Mouse (Mus musculus): Measurements from ENCODE around the gene Abraxas2. TPM values are rescaled to one million over a fixed set of nuclear protein-coding genes. Genes with fewer than 3 reads are reported as not detected.
A peak's percentile ranks its signal among the peaks of the same experiment; 100 is the strongest.

The Abraxas2 gene
- total RNA-seq, 2 experiments from 2014 or later, result 7.2 to 14.6 TPM

- peak; percentile 97 for ATAC-seq (replicated peaks; ENCODE audit: low FRiP score, poor library complexity, severe bottlenecking)
These were observed 6.7 kb upstream of the Abraxas2 start, which contains the start of gene Eef1akmt2 for GRCm38 (mm10) chr7:132852173-132852844. Gene Eef1akmt2, minus strand, starts transcription at chr7:132852673.

DNA sequence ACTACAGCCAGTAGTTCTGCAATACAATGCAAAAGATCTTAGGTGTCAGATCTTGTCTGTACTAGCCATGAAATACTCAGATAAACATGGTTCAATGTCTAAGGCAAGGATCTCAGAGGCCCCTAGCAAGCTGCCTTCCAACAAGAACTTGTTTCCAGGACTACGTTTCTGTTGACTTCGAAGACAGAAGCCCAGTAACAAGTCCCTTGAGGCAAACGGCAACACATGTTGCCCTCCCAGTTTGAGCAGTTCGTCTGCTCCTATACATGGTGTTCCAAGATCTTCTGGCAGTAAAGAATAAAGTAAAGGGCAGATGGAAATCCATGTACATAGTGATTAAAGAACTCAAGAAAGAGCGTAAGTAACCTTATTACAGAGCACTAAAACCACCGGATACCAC lies 5.7 kb upstream of the Abraxas2 start:
- no peak for ATAC-seq (replicated peaks; ENCODE audit: low FRiP score, poor library complexity, severe bottlenecking)

DNA sequence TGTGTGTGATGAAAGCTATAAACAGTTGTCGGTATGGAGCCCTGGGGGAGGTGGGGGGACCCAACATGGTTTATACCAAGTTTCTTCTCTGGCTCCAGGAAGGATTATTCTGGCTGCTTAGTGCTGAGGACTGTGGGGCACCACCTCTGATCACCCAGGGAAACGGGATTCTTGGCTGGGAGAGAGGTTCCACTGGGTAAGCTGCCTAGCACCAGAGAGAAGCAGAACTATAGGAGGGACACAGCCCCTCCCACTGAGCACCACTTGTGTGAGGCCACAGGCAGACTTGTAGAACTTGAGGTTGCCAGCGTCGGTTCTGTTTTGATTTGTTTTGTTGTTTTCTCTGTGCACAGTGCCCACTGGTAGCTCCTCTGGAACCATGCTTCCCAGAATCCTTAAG lies 5.1 kb upstream of the Abraxas2 start:
- no peak for ATAC-seq (replicated peaks; ENCODE audit: low FRiP score, poor library complexity, severe bottlenecking)

DNA sequence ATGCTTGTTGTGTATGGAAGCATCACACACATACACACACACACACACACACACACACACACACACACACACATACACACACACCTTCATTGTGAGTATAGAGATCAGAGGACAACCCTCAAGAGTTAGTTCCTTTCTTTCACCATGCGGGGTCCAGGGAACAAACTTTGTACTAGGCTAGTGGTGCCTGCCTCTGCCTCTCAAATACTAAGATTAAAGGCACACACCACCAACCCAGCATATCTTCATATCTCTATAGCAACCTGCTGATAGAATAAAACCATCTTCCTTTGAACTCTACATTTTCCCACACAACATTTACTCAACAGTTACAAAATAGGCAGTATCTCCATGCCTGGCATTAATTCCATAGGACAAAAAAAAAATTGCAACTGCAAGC lies 2.9 kb upstream of the Abraxas2 start:
- no peak for ATAC-seq (replicated peaks; ENCODE audit: low FRiP score, poor library complexity, severe bottlenecking)

DNA sequence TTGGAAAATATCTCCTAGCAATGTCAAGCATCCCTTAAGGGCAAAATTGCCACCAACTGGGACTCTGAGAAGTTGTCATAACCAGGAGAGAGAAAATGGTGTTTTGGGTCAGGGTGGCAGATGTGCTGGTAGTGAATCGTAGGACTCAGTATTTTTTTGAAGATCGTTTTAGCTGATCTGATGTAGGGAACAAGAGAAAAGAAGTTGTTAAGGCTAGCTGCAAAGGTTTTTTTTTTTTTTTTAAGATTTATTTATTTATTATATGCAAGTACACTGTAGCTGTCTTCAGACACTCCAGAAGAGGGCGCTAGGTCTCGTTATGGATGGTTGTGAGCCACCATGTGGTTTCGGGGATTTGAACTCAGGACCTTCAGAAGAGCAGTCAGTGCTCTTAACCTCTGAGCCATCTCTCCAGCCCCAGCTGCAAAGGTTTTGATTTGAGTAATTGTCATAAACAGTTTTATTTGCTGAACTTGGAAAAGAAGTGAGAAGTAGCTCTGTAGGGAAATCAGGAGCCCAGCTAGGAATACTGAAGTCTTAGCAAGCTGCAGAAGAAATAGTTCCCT lies 899 bp upstream of the Abraxas2 start:
- ATAC-seq (replicated peaks; ENCODE audit: low FRiP score, poor library complexity, severe bottlenecking), result no peak

DNA sequence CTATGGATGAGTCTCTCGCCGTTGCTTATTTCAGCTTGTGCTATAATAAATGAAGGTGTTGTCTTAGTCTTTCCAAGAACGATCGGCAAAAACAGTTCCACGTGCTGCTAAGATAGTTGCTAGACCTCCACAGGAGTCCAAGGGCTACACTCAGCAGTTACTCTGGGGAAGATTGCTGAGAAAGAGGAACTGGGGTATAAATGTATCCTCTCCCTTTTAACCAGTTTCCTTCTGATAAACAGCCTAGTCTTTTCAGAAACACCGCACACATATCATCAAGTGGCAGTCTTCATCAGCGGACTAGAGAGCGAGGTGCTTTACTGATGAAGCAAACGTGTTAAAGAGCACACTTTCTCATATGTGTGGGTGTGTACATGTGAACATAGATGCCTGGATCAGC lies 7.3 kb downstream of the Abraxas2 start:
- no peak for ATAC-seq (replicated peaks; ENCODE audit: low FRiP score, poor library complexity, severe bottlenecking)

GRCm38 (mm10) chr7:132873043-132873442 lies 14.0 kb downstream of the Abraxas2 start:
- no peak for ATAC-seq (replicated peaks; ENCODE audit: low FRiP score, poor library complexity, severe bottlenecking)

GRCm38 (mm10) chr7:132875391-132876086 lies 16.5 kb downstream of the Abraxas2 start:
- no peak for ATAC-seq (replicated peaks; ENCODE audit: low FRiP score, poor library complexity, severe bottlenecking)

- ATAC-seq (replicated peaks; ENCODE audit: low FRiP score, poor library complexity, severe bottlenecking), result no peak
These were observed 21.3 kb downstream of the Abraxas2 start for GRCm38 (mm10) chr7:132880276-132880675.

GRCm38 (mm10) chr7:132882343-132882742 lies 23.3 kb downstream of the Abraxas2 start:
- ATAC-seq (replicated peaks; ENCODE audit: low FRiP score, poor library complexity, severe bottlenecking), result peak; percentile 51; the same call in 1 of the 2 replicates

GRCm38 (mm10) chr7:132884031-132884430 lies 25.0 kb downstream of the Abraxas2 start:
- ATAC-seq (replicated peaks; ENCODE audit: low FRiP score, poor library complexity, severe bottlenecking), result no peak

- no peak for ATAC-seq (replicated peaks; ENCODE audit: low FRiP score, poor library complexity, severe bottlenecking)
These were observed 28.2 kb downstream of the Abraxas2 start for GRCm38 (mm10) chr7:132887019-132887804.

GRCm38 (mm10) chr7:132888052-132888451 lies 29.0 kb downstream of the Abraxas2 start:
- ATAC-seq (replicated peaks; ENCODE audit: low FRiP score, poor library complexity, severe bottlenecking), result no peak

DNA sequence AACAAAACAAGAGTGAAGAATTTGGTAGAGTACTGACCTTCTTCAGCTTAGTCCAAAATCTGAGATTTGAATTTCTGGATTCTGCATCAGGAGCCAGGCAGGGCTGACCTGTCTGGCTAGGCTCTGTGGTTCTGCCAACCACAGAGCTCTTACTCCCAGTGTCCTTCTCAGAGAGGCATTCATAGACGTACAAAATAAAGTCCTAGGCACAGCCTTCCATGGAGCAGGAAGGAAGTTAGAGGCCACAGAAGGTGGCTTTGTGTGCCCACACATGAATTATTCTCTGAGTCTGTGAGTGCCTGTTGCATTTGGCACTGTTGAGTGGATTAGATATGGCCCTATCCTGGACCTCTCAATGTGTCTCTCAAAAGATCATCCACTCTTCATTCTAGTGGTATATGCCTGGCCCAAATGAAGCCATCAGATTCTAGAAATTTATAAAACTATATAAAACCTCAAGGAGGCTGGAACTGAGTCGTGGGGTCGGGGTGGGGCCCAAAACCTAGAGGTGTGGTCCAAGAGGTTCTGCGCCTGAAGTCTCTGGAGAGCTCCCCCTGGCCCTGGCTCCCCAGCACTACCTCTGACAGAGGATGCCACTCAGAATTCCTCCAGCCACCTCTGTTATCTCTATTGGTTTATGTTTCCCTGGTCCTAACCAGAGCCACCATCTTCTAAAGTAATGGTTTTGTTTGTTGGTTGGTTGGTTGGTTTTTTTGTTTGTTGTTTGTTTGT lies 29.7 kb downstream of the Abraxas2 start:
- no peak for ATAC-seq (replicated peaks; ENCODE audit: low FRiP score, poor library complexity, severe bottlenecking)

GRCm38 (mm10) chr7:132889691-132890090 lies 30.7 kb downstream of the Abraxas2 start:
- no peak for ATAC-seq (replicated peaks; ENCODE audit: low FRiP score, poor library complexity, severe bottlenecking)

DNA sequence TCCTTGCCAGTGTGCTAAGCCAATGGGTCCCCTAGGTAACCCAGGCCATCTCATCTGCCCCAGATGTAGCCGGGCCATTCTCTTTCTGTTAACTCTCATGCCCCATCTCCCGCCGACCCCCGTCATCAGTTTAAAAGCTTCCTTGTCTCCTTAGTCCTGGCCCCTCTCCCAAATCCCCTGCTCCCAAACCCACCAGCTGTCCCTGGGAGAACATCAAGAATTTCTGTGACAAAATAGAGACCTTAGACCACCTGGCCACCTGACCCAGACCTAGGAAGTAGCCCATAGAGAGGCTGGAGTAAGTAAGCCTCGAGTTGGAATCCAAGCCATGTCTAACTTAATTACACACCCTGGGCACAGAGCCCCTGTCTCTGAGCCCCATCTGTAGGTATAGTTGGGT lies 31.2 kb downstream of the Abraxas2 start:
- ATAC-seq (replicated peaks; ENCODE audit: low FRiP score, poor library complexity, severe bottlenecking), result no peak

DNA sequence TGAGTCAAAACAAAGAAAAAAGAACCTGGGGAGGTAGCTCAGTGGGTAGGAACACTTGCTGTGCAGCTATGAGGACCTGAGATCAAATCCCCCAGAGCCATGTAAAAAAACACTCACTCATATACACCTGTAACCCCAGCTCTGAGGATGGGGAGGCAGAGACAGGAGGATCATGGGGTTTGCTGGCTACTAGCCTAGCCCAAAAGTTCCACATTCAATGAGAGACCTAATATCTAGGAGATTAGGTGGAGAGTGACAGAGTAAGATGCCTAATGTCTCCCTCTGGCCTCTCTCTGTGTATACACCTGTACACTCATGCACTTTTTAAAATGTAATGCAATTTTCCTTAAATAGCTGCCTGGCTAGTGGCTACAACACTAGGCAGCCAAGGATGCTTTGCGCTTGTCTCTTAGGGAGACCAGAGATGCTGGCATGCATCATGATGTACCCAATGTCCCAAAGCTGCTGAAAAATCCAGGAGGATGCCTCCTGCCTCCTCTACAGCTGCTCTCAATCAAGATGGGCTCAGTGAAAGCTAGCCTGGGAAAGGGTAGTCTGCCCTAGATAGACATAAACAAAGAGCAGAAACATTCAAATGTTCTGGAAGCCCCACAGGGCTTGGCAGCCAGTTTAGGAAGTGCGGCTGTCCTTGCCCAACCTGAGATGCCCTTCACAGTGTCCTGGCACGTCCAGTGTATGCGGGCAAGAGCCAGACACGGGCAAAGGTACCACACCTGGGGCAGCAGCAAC lies 32.7 kb downstream of the Abraxas2 start:
- no peak for ATAC-seq (replicated peaks; ENCODE audit: low FRiP score, poor library complexity, severe bottlenecking)

DNA sequence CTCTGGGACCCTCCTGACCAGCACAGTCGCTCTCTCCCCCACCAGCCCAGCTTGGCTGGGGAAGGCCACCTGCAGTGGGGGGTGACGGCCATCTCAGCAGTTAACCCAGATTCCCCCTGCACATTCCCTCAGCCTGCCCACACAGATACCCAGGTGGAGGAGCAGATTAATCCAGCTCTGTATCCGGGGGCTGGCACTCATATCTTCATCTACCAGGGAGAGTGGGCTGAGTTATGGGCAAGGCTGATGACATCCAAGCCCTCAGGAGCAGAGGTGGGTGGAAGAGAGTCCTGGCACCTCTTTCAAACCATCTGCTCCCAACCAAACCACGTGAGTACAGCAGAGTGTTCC lies 33.3 kb downstream of the Abraxas2 start:
- no peak for ATAC-seq (replicated peaks; ENCODE audit: low FRiP score, poor library complexity, severe bottlenecking)

- no peak for ATAC-seq (replicated peaks; ENCODE audit: low FRiP score, poor library complexity, severe bottlenecking)
These were observed 33.8 kb downstream of the Abraxas2 start for GRCm38 (mm10) chr7:132892806-132893205.

All from erythroblast, adult 5-6 weeks (primary cell).